Mouse (Mus musculus) layer of hippocampus, postnatal 36 days (tissue): Measurements from ENCODE around the gene Olfr1015. TPM values are rescaled to one million over a fixed set of nuclear protein-coding genes. Genes with fewer than 3 reads are reported as not detected.

ENCODE experiments used
- DNase-seq, 2 experiments: peaks; one replicate each; pipeline ENCODE4 v3.0.0; 2022
- total RNA-seq, 2 experiments: library from RNA; stranded (reverse); gene quantifications; 2 replicates each; pipeline ENCODE4 v1.2.3; 2021

Gene Olfr1015
- total RNA-seq: not detected

DNA sequence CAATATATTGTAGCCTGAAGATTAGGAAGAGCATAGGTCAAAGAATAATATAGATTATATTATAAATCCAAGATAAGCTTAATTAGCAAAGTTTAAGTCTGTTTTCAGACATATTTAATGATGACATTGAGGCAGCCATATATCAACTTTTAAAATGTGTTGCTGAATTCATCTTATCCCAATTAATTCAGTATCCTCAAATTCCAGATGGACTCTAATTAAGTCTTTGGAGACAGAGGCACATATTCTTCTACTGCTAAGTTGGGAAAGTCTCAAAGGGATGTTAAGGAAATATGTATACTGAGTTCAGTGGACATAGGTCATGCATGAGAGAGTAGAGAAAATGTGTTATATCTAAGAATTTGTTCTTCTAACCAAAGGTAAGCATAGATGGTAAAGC lies at the start of gene Olfr1015:
Gene Olfr1015 (plus strand): TSS at position 301 of the 400 bp plus-strand sequence.
- no peak for DNase-seq

DNA sequence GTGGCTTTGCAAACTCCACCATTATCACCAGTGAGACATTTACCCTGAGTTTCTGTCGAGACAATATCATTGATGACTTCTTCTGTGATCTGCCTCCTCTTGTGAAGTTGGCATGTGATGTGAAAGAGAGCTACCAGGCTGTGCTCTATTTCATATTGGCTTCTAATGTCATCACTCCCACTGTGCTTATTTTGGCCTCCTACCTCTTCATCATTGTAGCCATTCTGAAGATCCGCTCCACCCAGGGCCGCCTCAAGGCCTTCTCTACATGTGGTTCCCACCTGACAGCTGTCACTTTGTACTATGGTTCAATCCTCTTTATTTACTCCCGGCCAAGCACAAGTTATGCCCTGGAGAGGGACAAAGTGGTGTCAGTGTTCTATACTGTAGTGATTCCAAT lies 28.0 kb upstream of the Olfr1015 start:
- DNase-seq: no peak

DNA sequence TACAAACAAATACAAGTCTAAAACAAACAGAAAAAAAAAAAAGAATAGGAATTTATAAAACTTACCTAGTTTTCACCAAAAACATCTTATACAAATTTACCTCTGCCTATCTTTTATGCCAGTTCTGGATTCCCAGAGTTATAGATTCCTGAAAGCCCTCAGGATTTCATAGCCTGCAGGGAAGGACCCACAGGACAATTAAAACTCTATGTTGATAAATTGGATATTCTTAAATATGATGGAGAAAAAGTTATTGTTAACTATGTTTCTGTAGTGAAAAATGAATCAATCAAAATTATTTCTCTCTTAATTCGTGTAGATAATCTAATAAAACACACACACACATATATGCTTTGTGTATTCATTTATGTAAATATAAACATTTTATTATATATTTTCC lies 19.2 kb upstream of the Olfr1015 start, which contains the start of gene Olfr1012:
Gene Olfr1012 (minus strand): TSS at position 101 of the 400 bp plus-strand sequence.
- DNase-seq: no peak

DNA sequence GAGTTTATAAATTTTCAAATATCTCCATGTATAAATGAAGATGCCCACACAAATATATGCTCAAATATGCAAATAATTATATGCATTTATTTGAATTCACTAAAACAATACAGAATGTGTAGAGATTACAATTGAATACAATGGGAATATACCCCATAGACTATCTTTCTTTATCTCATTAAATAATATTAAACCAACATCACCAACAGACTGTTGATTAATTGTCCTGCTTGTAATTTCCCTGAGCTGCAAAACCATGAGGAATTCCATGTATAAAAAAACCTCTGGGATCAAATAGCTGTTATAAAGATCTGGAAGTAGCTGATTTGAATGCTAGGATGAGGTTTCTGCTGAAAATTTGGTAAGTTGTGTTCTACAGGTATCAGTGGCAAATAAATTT lies 15.0 kb upstream of the Olfr1015 start, which contains the start of gene Olfr1013:
Gene Olfr1013 (plus strand): TSS at position 301 of the 400 bp plus-strand sequence.
- DNase-seq: no peak

DNA sequence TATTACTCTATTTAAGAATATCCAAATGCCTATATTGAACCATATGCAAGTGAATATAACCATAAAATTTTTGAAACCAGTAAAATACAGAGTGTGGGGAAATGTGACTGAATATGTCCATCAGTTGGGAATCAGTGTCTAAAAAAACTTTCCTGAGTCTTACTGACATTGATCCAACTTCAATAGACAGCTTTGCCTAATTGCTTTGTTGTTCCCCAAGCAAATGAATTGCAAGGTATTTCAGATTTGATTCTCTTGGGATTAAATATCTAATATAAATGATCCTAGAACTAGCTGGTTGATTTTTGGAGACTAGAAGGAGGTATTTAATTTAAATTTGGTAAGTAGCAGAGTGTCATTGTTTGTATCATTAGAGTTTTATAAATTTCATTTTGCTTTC lies 9.4 kb upstream of the Olfr1015 start, which contains the start of gene Olfr1014:
Gene Olfr1014 (plus strand): TSS at position 301 of the 400 bp plus-strand sequence.
- DNase-seq: no peak

DNA sequence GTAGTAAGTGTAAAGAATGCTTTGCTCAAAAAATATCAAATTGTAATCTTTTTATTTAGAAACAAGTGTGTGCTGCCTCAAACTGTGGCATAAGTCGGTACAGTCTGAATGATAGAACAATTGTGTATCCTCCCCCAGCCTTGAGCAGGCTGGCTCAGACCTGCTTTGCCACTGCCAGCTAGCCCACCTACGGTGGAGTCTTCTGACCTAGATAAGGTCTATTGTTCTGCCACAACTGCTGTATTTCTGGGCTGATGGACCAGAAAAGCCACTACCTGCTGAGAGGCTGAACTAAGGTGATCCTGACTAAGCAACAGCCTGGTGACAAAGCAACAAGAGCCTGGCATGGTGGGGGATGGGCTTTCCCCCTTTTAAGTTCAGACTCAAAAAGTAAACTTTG lies 10.5 kb downstream of the Olfr1015 start:
- no peak for DNase-seq

DNA sequence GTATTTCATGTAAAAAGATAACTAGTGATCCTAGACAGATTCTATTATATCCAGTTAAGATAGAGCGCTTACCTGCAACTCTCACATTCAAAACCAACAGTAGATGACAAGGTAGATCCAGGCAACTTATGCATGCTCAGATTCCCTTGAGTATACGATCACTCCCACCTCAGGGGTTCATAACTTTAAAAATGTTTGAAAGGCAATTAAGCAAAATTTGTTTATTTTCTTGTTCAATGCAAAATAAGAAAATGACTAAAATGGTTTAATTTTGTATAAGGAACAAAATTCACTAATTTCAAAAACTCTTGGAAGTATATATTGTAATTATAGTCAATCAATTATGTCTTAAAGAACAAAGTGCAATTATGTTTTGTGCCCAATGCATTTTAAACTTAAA lies 20.6 kb downstream of the Olfr1015 start, which contains the start of gene Olfr1016:
Gene Olfr1016 (minus strand): TSS at position 101 of the 400 bp plus-strand sequence.
- no peak for DNase-seq

DNA sequence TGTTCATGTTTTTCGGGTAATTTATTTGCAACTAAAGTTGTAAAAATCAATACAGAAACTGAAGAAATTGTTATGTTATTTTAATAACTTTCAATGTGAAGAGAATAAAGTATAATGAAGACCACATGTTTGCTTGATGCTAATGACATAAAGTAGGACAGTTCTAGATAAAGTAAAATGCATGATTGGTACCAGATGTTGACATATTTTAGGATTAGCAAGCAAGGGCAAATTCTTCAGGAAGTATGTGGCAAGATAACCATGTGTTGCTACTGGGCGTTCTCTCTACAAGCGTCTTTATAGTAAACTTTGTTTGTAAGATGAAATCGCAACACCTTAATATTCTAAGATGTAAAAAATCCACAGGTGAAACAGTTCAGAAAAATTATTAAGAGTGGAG lies 22.7 kb downstream of the Olfr1015 start:
- no peak for DNase-seq

DNA sequence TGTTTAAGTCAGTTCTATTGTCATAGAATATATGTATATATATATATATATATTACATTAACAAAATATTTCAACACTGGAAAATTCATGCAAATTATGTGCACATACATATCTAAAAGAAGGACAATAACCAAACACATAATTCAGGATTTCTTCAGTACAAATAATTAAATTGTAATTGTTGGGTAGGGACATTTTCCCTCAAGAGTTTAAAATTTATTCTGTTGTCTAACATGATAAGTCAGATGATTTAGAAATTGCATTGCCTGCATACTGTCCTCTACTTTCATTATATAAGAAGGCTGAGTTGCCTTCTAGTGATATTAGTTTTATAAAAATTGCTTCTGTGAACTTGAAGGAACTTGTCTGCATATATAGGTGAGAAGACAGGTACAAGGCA lies 36.4 kb downstream of the Olfr1015 start, which contains the start of gene Olfr1018:
Gene Olfr1018 (plus strand): TSS at position 301 of the 400 bp plus-strand sequence.
- no peak for DNase-seq

Other genes with a start within 250 kb of the Olfr1015 start
- not detected for gene Olfr996, start 202.8 kb upstream of the Olfr1015 start, total RNA-seq
- not detected for gene Olfr998, start 193.1 kb upstream of the Olfr1015 start, total RNA-seq
- not detected for gene Olfr1000, start 170.1 kb upstream of the Olfr1015 start, total RNA-seq
- gene Olfr1002, start 131.3 kb upstream of the Olfr1015 start, total RNA-seq: not detected
- not detected for gene Olfr154, start 117.6 kb upstream of the Olfr1015 start, total RNA-seq
- not detected for gene Olfr1006, start 103.2 kb upstream of the Olfr1015 start, total RNA-seq
- gene Olfr1008, start 92.6 kb upstream of the Olfr1015 start, total RNA-seq: not detected
- gene Olfr1009, start 66.6 kb upstream of the Olfr1015 start, total RNA-seq: not detected
- gene Olfr1012, start 19.3 kb upstream of the Olfr1015 start, total RNA-seq: not detected
- gene Olfr1013, start 14.9 kb upstream of the Olfr1015 start, total RNA-seq: not detected
- not detected for gene Olfr1014, start 9.3 kb upstream of the Olfr1015 start, total RNA-seq
- not detected for gene Olfr1016, start 20.5 kb downstream of the Olfr1015 start, total RNA-seq
- gene Olfr1018, start 36.5 kb downstream of the Olfr1015 start, total RNA-seq: not detected
- not detected for gene Olfr1019, start 63.5 kb downstream of the Olfr1015 start, total RNA-seq
- not detected for gene Olfr1020, start 65.0 kb downstream of the Olfr1015 start, total RNA-seq
- gene Olfr1022, start 86.6 kb downstream of the Olfr1015 start, total RNA-seq: not detected
- not detected for gene Olfr1023, start 103.6 kb downstream of the Olfr1015 start, total RNA-seq
- not detected for gene Olfr1024, start 123.0 kb downstream of the Olfr1015 start, total RNA-seq
- gene Olfr1025-ps1, start 133.2 kb downstream of the Olfr1015 start, total RNA-seq: not detected
- not detected for gene Olfr1026, start 139.5 kb downstream of the Olfr1015 start, total RNA-seq
- gene Olfr1028, start 168.4 kb downstream of the Olfr1015 start, total RNA-seq: not detected
- gene Olfr1029, start 191.9 kb downstream of the Olfr1015 start, total RNA-seq: not detected
- gene Olfr1030, start 197.3 kb downstream of the Olfr1015 start, total RNA-seq: not detected
- gene Olfr1031, start 208.3 kb downstream of the Olfr1015 start, total RNA-seq: not detected
- not detected for gene Olfr1032, start 223.5 kb downstream of the Olfr1015 start, total RNA-seq
- gene Olfr1033, start 238.6 kb downstream of the Olfr1015 start, total RNA-seq: not detected